Mouse (Mus musculus) stomach, postnatal 0 days (tissue): Measurements from ENCODE around the gene Cd101. TPM values are rescaled to one million over a fixed set of nuclear protein-coding genes. Genes with fewer than 3 reads are reported as not detected.

ENCODE experiments used
- ATAC-seq: fragments of 200-750 bp; cut with Nextera tagmentation; 2 replicates; pipeline ENCODE4 v1.8.0; 2017; ENCODE audit not compliant: low FRiP score, low TSS enrichment
- DNase-seq: peaks from one replicate; pipeline ENCODE4 v3.0.0-alpha.2; 2016; ENCODE audit warnings: low spot score
- H3K27ac ChIP-seq: fragments of 300-500 bp; sonication (generic); replicated peaks from 2 replicates; pipeline ENCODE4 v1.5.1; 2014; ENCODE audit warnings: mild to moderate bottlenecking, control low read depth
- H3K27me3 ChIP-seq: fragments of 300-500 bp; sonication (generic); 2 replicates; pipeline ENCODE4 v1.6.1; 2014; ENCODE audit warnings: low read length; ENCODE audit not compliant: control insufficient read depth, insufficient read depth
- H3K36me3 ChIP-seq: fragments of 300-500 bp; sonication (generic); 2 replicates; pipeline ENCODE4 v1.6.1; 2014; ENCODE audit warnings: low read length, mixed read lengths; ENCODE audit not compliant: control insufficient read depth, insufficient read depth
- H3K4me1 ChIP-seq: fragments of 300-500 bp; sonication (generic); replicated peaks from 2 replicates; pipeline ENCODE4 v1.6.1; 2014; ENCODE audit warnings: antibody characterized with exemption; ENCODE audit not compliant: control insufficient read depth, insufficient read depth
- H3K4me2 ChIP-seq: fragments of 300-500 bp; sonication (generic); replicated peaks from 2 replicates; pipeline ENCODE4 v1.6.1; 2014; ENCODE audit warnings: low read depth, mild to moderate bottlenecking, control low read depth, moderate library complexity
- H3K4me3 ChIP-seq: fragments of 300-500 bp; sonication (generic); 2 replicates; pipeline ENCODE4 v1.5.1; 2014; ENCODE audit warnings: low read depth, low read length, control low read depth
- H3K9ac ChIP-seq: fragments of 300-500 bp; sonication (generic); 2 replicates; pipeline ENCODE4 v1.6.1; 2014; ENCODE audit warnings: mild to moderate bottlenecking, low read length, control low read depth, mixed read lengths
- H3K9me3 ChIP-seq: fragments of 300-500 bp; sonication (generic); 2 replicates; pipeline ENCODE4 v1.6.1; 2016; ENCODE audit warnings: low read length; ENCODE audit not compliant: control insufficient read depth
- CTCF ChIP-seq: IDR thresholded peaks from 2 replicates; pipeline ENCODE4 v1.5.1; 2016; ENCODE audit warnings: antibody characterized with exemption, low read depth, mild to moderate bottlenecking, moderate library complexity
- EP300 ChIP-seq: optimal IDR thresholded peaks from 2 replicates; pipeline ENCODE3; 2016; ENCODE audit warnings: antibody characterized with exemption
- WGBS: fragments of 180-500 bp; shearing (Covaris S2); extraction: QIAGEN DNeasy Blood & Tissue Kit; methylation state at CpG from one replicate; pipeline ENCODE4 v1.1.7; 2014; 5-methylcytosine and 5-hydroxymethylcytosine counted together
- polyA plus RNA-seq: library from polyadenylated mRNA; unstranded; fragments of >200 nt; fragmentation: Nextera tagmentation; extraction: Ambion mirVana; gene quantifications from 2 replicates; pipeline ENCODE4 v1.2.1, GENCODE M21; 2015

Cd101 gene
- polyA plus RNA-seq, 1 experiment from 2014 or later = 0.06 TPM

- Histone ChIP-seq H3K4me2 (no peak overlapping the region), H3K9ac (no peak overlapping the region), H3K27me3 (no peaks in the 10 kb centered on the region), H3K27ac (no peak overlapping the region), H3K4me3 (no peak overlapping the region), H3K9me3 (no peaks in the 10 kb centered on the region), H3K4me1 (no peaks in the 10 kb centered on the region), H3K36me3 (no peaks in the 10 kb centered on the region)
- WGBS = 60% methylated on average over 10 of the region's 10 CpGs
- ATAC-seq (peak; percentile 29; the same call in 1 of the 2 replicates), DNase-seq (no peak)
- no peak for TF ChIP-seq CTCF
- no peak for TF ChIP-seq EP300
These were observed 31.4 kb downstream of the Cd101 start for GRCm38 (mm10) chr3:100997785-100998570.

- WGBS = 79% methylated on average over 4 of the region's 4 CpGs
- no peak overlapping the region for H3K9ac ChIP-seq
- ATAC-seq = no peak
These were observed 35.1 kb downstream of the Cd101 start for GRCm38 (mm10) chr3:100994252-100994651.

GRCm38 (mm10) chr3:100993718-100994117 is 35.6 kb downstream of the Cd101 start:
- Histone ChIP-seq H3K4me3 (no peak overlapping the region), H3K27ac (0 out of 2 replicates have a peak overlapping the region, but pooled peaks have one; percentile 45), H3K27me3 (no peaks in the 10 kb centered on the region), H3K9ac (no peak overlapping the region), H3K9me3 (no peaks in the 10 kb centered on the region), H3K4me2 (no peak overlapping the region), H3K4me1 (no peaks in the 10 kb centered on the region), H3K36me3 (no peaks in the 10 kb centered on the region)
- no peak for TF ChIP-seq CTCF
- no peak for TF ChIP-seq EP300
- DNase-seq = no peak
- ATAC-seq = no peak
- WGBS = 33% methylated on average over 15 of the region's 15 CpGs

More at GRCm38 (mm10) chr3:100994252-100994651, 35.1 kb downstream of the Cd101 start:
- Histone ChIP-seq H3K4me2 (no peak overlapping the region), H3K4me3 (no peak overlapping the region), H3K27ac (no peak overlapping the region), H3K9me3 (no peaks in the 10 kb centered on the region), H3K36me3 (no peaks in the 10 kb centered on the region), H3K4me1 (no peaks in the 10 kb centered on the region), H3K27me3 (no peaks in the 10 kb centered on the region)
- DNase-seq = no peak
- no peak for TF ChIP-seq CTCF
- TF ChIP-seq EP300 = no peak

GRCm38 (mm10) chr3:100993158-100993557 is 36.2 kb downstream of the Cd101 start:
- Histone ChIP-seq H3K4me1 (no peaks in the 10 kb centered on the region), H3K27ac (0 out of 2 replicates have a peak overlapping the region, but pooled peaks have one; percentile 45), H3K4me3 (no peak overlapping the region), H3K9ac (no peak overlapping the region), H3K9me3 (no peaks in the 10 kb centered on the region), H3K36me3 (no peaks in the 10 kb centered on the region), H3K27me3 (no peaks in the 10 kb centered on the region), H3K4me2 (no peak overlapping the region)
- no peak for TF ChIP-seq EP300
- DNase-seq (no peak), ATAC-seq (no peak)
- 55% methylated on average over 7 of the region's 7 CpGs for WGBS

GRCm38 (mm10) chr3:100990231-100990630 is 39.1 kb downstream of the Cd101 start:
- Histone ChIP-seq H3K9me3 (no peaks in the 10 kb centered on the region), H3K4me1 (no peaks in the 10 kb centered on the region), H3K4me3 (no peak overlapping the region), H3K36me3 (no peaks in the 10 kb centered on the region), H3K27me3 (no peaks in the 10 kb centered on the region), H3K4me2 (no peak overlapping the region), H3K9ac (no peak overlapping the region), H3K27ac (no peak overlapping the region)
- ATAC-seq (no peak), DNase-seq (no peak)
- no peak for TF ChIP-seq EP300
- no peak for TF ChIP-seq CTCF
- WGBS = 28% methylated on average over 1 of the region's 1 CpGs

- TF ChIP-seq EP300 (no peak), CTCF (peak; percentile 49)
- Histone ChIP-seq H3K36me3 (no peaks in the 10 kb centered on the region), H3K9me3 (no peaks in the 10 kb centered on the region), H3K4me3 (no peak overlapping the region), H3K4me1 (no peaks in the 10 kb centered on the region), H3K27me3 (no peaks in the 10 kb centered on the region), H3K9ac (no peak overlapping the region), H3K27ac (no peak overlapping the region), H3K4me2 (no peak overlapping the region)
- DNase-seq = no peak
- WGBS = 30% methylated on average over 12 of the region's 12 CpGs
- ATAC-seq = no peak
These were observed 39.9 kb downstream of the Cd101 start for GRCm38 (mm10) chr3:100989417-100989816.
